Mouse (Mus musculus) ES-E14 (cell line): ENCODE results near the gene Ffar4.

Experiments used
- CHD2 ChIP-seq: IDR thresholded peaks from 2 replicates; pipeline ENCODE4 v1.6.1; 2014; ENCODE audit warnings: mild to moderate bottlenecking, low read depth, low read length, inconsistent platforms
- HCFC1 ChIP-seq: IDR thresholded peaks from 2 replicates; pipeline ENCODE4 v1.6.1; 2012; ENCODE audit warnings: low read length, inconsistent platforms, borderline replicate concordance; ENCODE audit not compliant: insufficient read depth
- MAFK ChIP-seq: IDR thresholded peaks from 2 replicates; pipeline ENCODE4 v1.6.1; 2014; ENCODE audit warnings: mild to moderate bottlenecking, low read depth, low read length, inconsistent platforms; ENCODE audit not compliant: insufficient read depth
- ZC3H11A ChIP-seq: IDR thresholded peaks from 2 replicates; pipeline ENCODE4 v1.6.1; 2012; ENCODE audit warnings: low read depth, mild to moderate bottlenecking, inconsistent platforms, low read length, borderline replicate concordance
- ZNF384 ChIP-seq: IDR thresholded peaks from 2 replicates; pipeline ENCODE4 v1.6.1; 2012; ENCODE audit warnings: low read depth, low read length, inconsistent platforms

GRCm38 (mm10) chr19:38096858-38097758 lies at the start of gene Ffar4:
- no peak for TF ChIP-seq CHD2
- TF ChIP-seq ZC3H11A, result no peak
- TF ChIP-seq ZNF384, result no peak
- TF ChIP-seq HCFC1, result no peak
- no peak for TF ChIP-seq MAFK
